Mouse (Mus musculus): ENCODE data around the gene Tmem94.

DNA sequence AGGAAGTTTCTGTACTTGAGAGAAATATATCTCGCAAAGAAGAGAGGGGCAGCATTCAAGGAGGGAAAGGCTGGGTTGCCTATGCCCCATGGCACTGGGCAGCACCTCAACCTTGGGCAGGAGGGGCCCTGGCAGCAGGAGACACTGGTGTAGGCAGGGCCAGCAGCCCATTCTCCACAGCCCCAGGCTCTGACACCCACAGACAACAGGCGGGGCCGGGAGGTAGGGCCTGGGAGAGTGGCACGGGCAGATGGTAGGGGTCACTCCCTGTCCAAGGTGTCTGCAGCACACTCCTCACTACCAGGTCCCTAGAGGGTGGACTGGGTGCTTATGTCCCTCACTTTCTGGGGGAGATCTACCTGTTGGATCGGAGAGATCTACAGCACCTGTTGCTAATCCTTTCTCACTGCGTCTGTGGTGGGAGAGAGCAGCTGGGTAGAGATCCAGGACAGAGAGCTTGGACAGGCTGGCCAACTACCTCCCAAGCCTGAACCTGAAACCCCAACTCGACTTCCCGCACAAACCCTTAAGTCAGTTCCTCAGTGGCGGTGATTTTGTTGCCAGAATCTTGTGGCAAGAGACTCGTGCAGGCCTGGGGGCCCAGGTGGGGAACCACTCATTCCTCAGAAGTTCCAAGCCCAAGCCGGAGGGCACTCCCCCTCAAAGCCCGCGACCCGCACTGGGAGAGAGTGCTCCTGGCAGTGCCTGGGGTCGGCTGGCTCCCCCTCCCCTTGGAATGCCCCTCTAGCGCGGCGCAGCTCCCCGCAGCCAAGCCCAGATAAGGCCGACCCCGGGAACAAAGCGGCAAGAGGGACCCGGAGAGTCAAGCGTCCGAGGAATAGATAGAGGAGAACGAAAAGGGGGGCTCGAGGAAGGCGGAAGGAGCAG is 47.5 kb downstream of the Tmem94 start:
- TF ChIP-seq GATA1 (IDR thresholded peaks at IDR 0.05; ENCODE audit: borderline replicate concordance, low read length) (no peak), FLI1 (IDR thresholded peaks at IDR 0.05; ENCODE audit: low read length) (no peak)

Measured in megakaryocyte, embryonic 14.5 days (primary cell).